Mouse (Mus musculus): Measurements from ENCODE around the gene Vangl1. TPM values are rescaled to one million over a fixed set of nuclear protein-coding genes. Genes with fewer than 3 reads are reported as not detected.
A peak's percentile ranks its signal among the peaks of the same experiment; 100 is the strongest.

Gene Vangl1
- 13.4 and 16.1 TPM in 2 replicates for polyA plus RNA-seq (2011; ENCODE audit: insufficient read depth, insufficient read length, low replicate concordance, missing spikeins)

DNA sequence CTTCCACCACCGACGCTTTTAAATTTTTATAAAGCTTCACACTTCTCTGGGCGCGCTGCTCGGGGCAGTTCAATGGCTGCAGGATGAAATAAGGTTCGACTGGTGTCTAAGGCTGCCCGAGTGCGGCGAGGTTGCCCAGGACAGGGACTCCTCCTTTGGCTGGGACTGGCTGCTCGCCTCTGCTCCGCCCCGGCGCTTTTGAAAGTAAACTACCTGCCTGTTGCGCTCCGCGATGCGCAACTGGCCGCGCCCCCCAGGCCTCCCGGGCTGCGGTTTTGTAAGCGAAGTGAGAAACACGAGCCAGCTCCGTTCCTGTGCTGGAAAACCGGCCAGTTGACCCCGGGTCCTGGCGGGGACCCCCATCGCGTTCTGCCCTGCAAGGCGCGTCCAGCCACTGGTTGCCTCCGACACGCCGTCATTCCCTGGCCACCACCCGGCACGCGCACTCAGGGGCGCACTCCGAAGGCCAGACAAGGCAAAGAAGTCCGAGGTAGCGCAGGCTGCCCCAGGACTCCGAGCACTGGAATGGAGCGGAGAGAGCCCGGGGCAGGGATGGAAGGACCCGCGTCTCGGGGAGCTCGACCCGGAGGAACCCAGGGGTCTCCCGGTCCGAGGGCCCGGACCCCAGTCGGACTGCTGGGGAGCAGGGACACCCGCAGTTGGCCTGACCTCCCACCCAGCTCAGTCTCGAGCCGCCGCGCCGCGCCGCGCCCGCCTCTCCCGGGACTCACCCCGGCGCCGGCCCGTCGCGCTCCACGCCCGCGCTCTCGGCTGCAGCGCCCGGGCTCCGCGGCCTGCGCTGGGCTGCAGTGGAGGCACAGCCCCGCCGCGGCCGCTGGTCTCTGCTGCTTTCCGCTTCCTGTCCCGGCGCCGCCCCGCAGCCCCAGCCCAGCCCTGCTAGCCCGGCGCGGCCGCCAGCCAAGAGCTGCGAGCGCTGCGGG lies at the start of gene Vangl1:
Gene Vangl1, minus strand, starts transcription at position 913 of the 941 bp plus-strand sequence.
- Histone ChIP-seq H3K27ac (ENCODE audit: control insufficient read depth, insufficient read depth, low read depth, low read length, poor library complexity) (no peak within 1 kb of the TSS), H3K4me1 (ENCODE audit: control insufficient read depth, insufficient read depth, low read length) (no peaks in the 10 kb centered on the region), H3K4me3 (replicated peaks; ENCODE audit: control insufficient read depth, low read depth, low read length) (no peak within 1 kb of the TSS)
- 2% methylated on average over 95 of the region's 95 CpGs for WGBS
- no peak for TF ChIP-seq POLR2A (IDR thresholded peaks at IDR 0.05; ENCODE audit: borderline replicate concordance, control insufficient read depth, low read depth, low read length)
- no peak for TF ChIP-seq CTCF (IDR thresholded peaks at IDR 0.05; ENCODE audit: control insufficient read depth, insufficient read depth, low read length)

DNA sequence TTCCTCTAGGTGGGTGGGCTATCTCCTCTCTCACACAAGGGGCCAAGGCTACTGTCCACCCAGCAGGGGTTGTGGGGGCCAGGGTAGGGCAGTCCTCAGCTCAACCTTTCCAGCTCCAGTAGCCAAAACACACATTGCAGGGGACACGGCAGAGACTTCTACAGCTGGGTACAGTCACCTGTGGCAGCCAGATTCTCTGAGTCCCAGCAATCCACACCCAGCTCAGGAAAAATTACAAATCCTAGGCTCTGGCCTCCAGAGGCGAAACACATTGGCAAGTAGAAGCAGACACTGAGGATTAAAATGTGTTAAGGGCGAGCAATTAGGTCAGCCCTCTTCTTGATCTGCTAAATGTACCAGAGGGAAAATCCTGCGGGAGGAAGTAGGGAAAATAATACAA lies 49.1 kb upstream of the Vangl1 start:
- H3K27ac ChIP-seq (ENCODE audit: control insufficient read depth, insufficient read depth, low read depth, low read length, poor library complexity), result no peak overlapping the region
- H3K4me1 ChIP-seq (ENCODE audit: control insufficient read depth, insufficient read depth, low read length), result no peaks in the 10 kb centered on the region
- WGBS, result 59% methylated on average over 4 of the region's 4 CpGs
- TF ChIP-seq CTCF (IDR thresholded peaks at IDR 0.05; ENCODE audit: control insufficient read depth, insufficient read depth, low read length), result no peak
- no peak for TF ChIP-seq POLR2A (IDR thresholded peaks at IDR 0.05; ENCODE audit: borderline replicate concordance, control insufficient read depth, low read depth, low read length)
- H3K4me3 ChIP-seq (replicated peaks; ENCODE audit: control insufficient read depth, low read depth, low read length), result no peak overlapping the region

DNA sequence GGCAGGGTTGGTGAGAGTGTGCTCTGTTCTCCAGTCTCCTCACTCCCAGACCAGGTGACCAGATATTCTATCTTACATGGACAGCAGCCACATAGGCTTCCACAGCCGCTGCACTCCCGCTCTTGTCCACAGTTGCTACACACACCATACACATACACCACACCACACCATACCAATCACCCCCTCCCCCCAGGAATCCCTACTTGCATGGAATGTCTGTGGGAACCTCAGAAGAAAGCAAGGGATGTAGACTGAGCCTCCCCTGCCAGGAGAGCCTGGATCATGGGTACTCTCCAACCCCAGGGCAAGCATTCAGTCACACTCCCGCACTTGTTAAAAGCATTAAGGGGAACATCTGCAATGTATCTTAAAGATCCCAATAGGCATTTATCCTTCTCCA lies 48.4 kb upstream of the Vangl1 start:
- no peak overlapping the region for H3K27ac ChIP-seq (ENCODE audit: control insufficient read depth, insufficient read depth, low read depth, low read length, poor library complexity)
- H3K4me1 ChIP-seq (ENCODE audit: control insufficient read depth, insufficient read depth, low read length), result no peaks in the 10 kb centered on the region
- TF ChIP-seq POLR2A (IDR thresholded peaks at IDR 0.05; ENCODE audit: borderline replicate concordance, control insufficient read depth, low read depth, low read length) (no peak), CTCF (IDR thresholded peaks at IDR 0.05; ENCODE audit: control insufficient read depth, insufficient read depth, low read length) (no peak)
- WGBS, result 71% methylated on average over 3 of the region's 3 CpGs
- no peak overlapping the region for H3K4me3 ChIP-seq (replicated peaks; ENCODE audit: control insufficient read depth, low read depth, low read length)

DNA sequence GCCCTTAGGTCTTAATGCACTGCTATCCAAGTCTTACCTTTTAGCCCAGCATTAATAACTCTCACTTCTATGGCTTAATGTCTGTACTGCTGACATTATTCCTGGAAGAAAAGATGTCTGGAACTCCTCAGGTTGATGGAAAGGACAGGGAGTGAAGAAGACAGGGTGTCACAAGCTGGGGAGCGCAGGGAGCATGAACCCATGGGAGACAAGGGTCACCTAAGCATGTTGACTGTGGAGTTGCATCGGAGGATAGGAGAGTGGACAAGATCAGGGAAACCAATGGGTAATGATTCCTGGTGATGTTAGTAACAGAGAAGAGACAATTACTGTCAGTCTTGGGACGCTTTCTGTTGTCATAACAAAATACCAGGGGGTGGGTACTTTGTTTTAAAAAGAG lies 46.4 kb upstream of the Vangl1 start:
- WGBS, result 71% methylated on average over 3 of the region's 3 CpGs
- Histone ChIP-seq H3K27ac (ENCODE audit: control insufficient read depth, insufficient read depth, low read depth, low read length, poor library complexity) (no peak overlapping the region), H3K4me3 (replicated peaks; ENCODE audit: control insufficient read depth, low read depth, low read length) (no peak overlapping the region), H3K4me1 (ENCODE audit: control insufficient read depth, insufficient read depth, low read length) (no peaks in the 10 kb centered on the region)
- no peak for TF ChIP-seq CTCF (IDR thresholded peaks at IDR 0.05; ENCODE audit: control insufficient read depth, insufficient read depth, low read length)
- no peak for TF ChIP-seq POLR2A (IDR thresholded peaks at IDR 0.05; ENCODE audit: borderline replicate concordance, control insufficient read depth, low read depth, low read length)

DNA sequence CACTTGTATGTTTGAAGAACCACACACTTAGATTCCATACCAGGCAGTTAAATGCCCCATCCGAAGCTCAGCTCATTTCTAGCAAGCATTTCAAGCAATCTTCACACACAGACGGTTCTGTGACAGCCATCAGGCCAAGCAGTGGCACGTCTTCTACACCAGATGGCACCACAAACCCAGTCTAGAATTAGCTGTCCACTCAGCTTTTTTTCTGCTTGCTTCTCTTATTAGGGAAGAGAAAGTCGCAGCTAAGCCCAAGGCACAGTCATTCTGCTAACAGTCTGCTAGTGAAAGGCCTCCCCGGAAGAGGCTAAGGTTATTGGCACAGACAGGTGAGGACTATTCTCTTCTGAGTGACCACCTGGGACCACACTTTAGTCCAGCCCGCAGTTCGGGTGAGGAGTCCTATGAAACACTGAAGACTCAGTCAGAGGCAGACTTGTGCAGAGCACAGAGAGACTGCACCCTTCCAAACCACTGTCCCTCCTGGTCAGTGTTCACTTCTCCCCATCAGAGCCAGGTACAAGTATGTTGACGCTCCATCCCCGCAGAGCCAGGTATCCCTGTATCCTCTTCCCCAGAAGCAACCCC lies 45.0 kb upstream of the Vangl1 start:
- no peak overlapping the region for H3K4me3 ChIP-seq (replicated peaks; ENCODE audit: control insufficient read depth, low read depth, low read length)
- TF ChIP-seq POLR2A (IDR thresholded peaks at IDR 0.05; ENCODE audit: borderline replicate concordance, control insufficient read depth, low read depth, low read length) (no peak), CTCF (IDR thresholded peaks at IDR 0.05; ENCODE audit: control insufficient read depth, insufficient read depth, low read length) (peak; percentile 18; the same call in 1 of the 2 replicates)
- H3K27ac ChIP-seq (ENCODE audit: control insufficient read depth, insufficient read depth, low read depth, low read length, poor library complexity), result no peak overlapping the region; the same call in 1 of the 2 replicates
- WGBS, result 50% methylated on average over 9 of the region's 9 CpGs
- H3K4me1 ChIP-seq (ENCODE audit: control insufficient read depth, insufficient read depth, low read length), result no peaks in the 10 kb centered on the region

GRCm38 (mm10) chr3:102244601-102245000 lies 40.1 kb upstream of the Vangl1 start:
- 76% methylated on average over 3 of the region's 3 CpGs for WGBS
- H3K27ac ChIP-seq (ENCODE audit: control insufficient read depth, insufficient read depth, low read depth, low read length, poor library complexity), result no peak overlapping the region
- TF ChIP-seq CTCF (IDR thresholded peaks at IDR 0.05; ENCODE audit: control insufficient read depth, insufficient read depth, low read length) (no peak), POLR2A (IDR thresholded peaks at IDR 0.05; ENCODE audit: borderline replicate concordance, control insufficient read depth, low read depth, low read length) (no peak)
- no peaks in the 10 kb centered on the region for H3K4me1 ChIP-seq (ENCODE audit: control insufficient read depth, insufficient read depth, low read length)
- no peak overlapping the region for H3K4me3 ChIP-seq (replicated peaks; ENCODE audit: control insufficient read depth, low read depth, low read length)

GRCm38 (mm10) chr3:102242854-102243253 lies 38.4 kb upstream of the Vangl1 start:
- no peaks in the 10 kb centered on the region for H3K4me1 ChIP-seq (ENCODE audit: control insufficient read depth, insufficient read depth, low read length)
- no peak overlapping the region for H3K27ac ChIP-seq (ENCODE audit: control insufficient read depth, insufficient read depth, low read depth, low read length, poor library complexity)
- H3K4me3 ChIP-seq (replicated peaks; ENCODE audit: control insufficient read depth, low read depth, low read length), result no peak overlapping the region
- 41% methylated on average over 5 of the region's 5 CpGs for WGBS
- TF ChIP-seq POLR2A (IDR thresholded peaks at IDR 0.05; ENCODE audit: borderline replicate concordance, control insufficient read depth, low read depth, low read length) (no peak), CTCF (IDR thresholded peaks at IDR 0.05; ENCODE audit: control insufficient read depth, insufficient read depth, low read length) (no peak)

GRCm38 (mm10) chr3:102231418-102232134 lies 27.1 kb upstream of the Vangl1 start:
- 87% methylated on average over 9 of the region's 9 CpGs for WGBS
- no peak overlapping the region for H3K27ac ChIP-seq (ENCODE audit: control insufficient read depth, insufficient read depth, low read depth, low read length, poor library complexity)
- no peak overlapping the region for H3K4me3 ChIP-seq (replicated peaks; ENCODE audit: control insufficient read depth, low read depth, low read length)
- TF ChIP-seq CTCF (IDR thresholded peaks at IDR 0.05; ENCODE audit: control insufficient read depth, insufficient read depth, low read length) (no peak), POLR2A (IDR thresholded peaks at IDR 0.05; ENCODE audit: borderline replicate concordance, control insufficient read depth, low read depth, low read length) (no peak)
- no peaks in the 10 kb centered on the region for H3K4me1 ChIP-seq (ENCODE audit: control insufficient read depth, insufficient read depth, low read length)

Measured in bone marrow, adult 2 months (tissue).